Mouse (Mus musculus) MEL (cell line): ENCODE results near the gene Cend1.

Experiments used
- CTCF ChIP-seq, 3 experiments: IDR thresholded peaks in 2 of 3; conservative IDR thresholded peaks in 1 of 3; 2 replicates each; pipeline ENCODE4 v1.5.1; 2011 to 2012; ENCODE audit warnings: low read length in 3 of 3, low read depth in 2 of 3, mild to moderate bottlenecking in 2 of 3, improper control_type of control experiment in 1 of 3, inconsistent platforms in 1 of 3, mixed read lengths in 1 of 3, moderate library complexity in 1 of 3; ENCODE audit not compliant: control insufficient read depth in 1 of 3, insufficient read depth in 1 of 3, poor library complexity in 1 of 3, severe bottlenecking in 1 of 3
- MAX ChIP-seq: IDR thresholded peaks from 2 replicates; pipeline ENCODE4 v1.6.1; 2011; ENCODE audit warnings: low read length, improper control_type of control experiment
- NELFE ChIP-seq: IDR thresholded peaks from 2 replicates; pipeline ENCODE4 v1.6.1; 2011; ENCODE audit warnings: low read depth, low read length, improper control_type of control experiment
- POLR2A ChIP-seq, 2 experiments: IDR thresholded peaks; 2 replicates each; pipeline ENCODE4 v1.6.1; 2011 to 2012; ENCODE audit warnings: low read length in 2 of 2, mild to moderate bottlenecking in 2 of 2, control low read depth in 1 of 2, improper control_type of control experiment in 1 of 2, low read depth in 1 of 2, moderate library complexity in 1 of 2; ENCODE audit not compliant: control insufficient read depth in 1 of 2, insufficient read depth in 1 of 2, poor library complexity in 1 of 2
- ZC3H11A ChIP-seq: IDR thresholded peaks from 2 replicates; pipeline ENCODE4 v1.6.1; 2012; ENCODE audit warnings: low read depth, mild to moderate bottlenecking, inconsistent platforms, low read length, improper control_type of control experiment

- TF ChIP-seq MAX (no peak), POLR2A (IDR thresholded peaks at IDR 0.05; ENCODE audit: control insufficient read depth in 1 of 2, insufficient read depth in 1 of 2, low read depth in 1 of 2, low read length in 2 of 2, poor library complexity in 1 of 2) (no peak), CTCF (IDR thresholded peaks at IDR 0.05 in 2 of 3, conservative IDR thresholded peaks at IDR 0.05 in 1 of 3; ENCODE audit: control insufficient read depth in 1 of 3, insufficient read depth in 1 of 3, low read depth in 2 of 3, low read length in 3 of 3, poor library complexity in 1 of 3, severe bottlenecking in 1 of 3) (no peak), NELFE (no peak), ZC3H11A (no peak)
Observed at GRCm38 (mm10) chr7:141413331-141413730, 16.0 kb downstream of the Cend1 start.
